Mouse (Mus musculus) frontal cortex, postnatal 36 days (tissue): ENCODE measurements around the gene Myo9b.
"Not testable (repeated sequence)": the region's sequence is repeated elsewhere in the genome, so short reads cannot be mapped to it uniquely, and the experiment has no call there.

Experiments
- DNase-seq, 2 experiments: peaks; one replicate each; pipeline ENCODE4 v3.0.0; 2022; ENCODE audit warnings: low spot score in 2 of 2

Gene Myo9b

GRCm38 (mm10) chr8:71272286-71273150, at the start of gene Myo9b, which contains the start of gene Haus8:
TSS of gene Myo9b (plus strand) at chr8:71272714.
TSS of gene Haus8 (minus strand) at chr8:71272934.
- DNase-seq: peak; percentile 94 to 98

GRCm38 (mm10) chr8:71224560-71224959, 48.0 kb upstream of the Myo9b start:
- DNase-seq: no peak

GRCm38 (mm10) chr8:71242757-71243156, 29.8 kb upstream of the Myo9b start:
- DNase-seq: no peak

- DNase-seq: no peak
Measured at GRCm38 (mm10) chr8:71248203-71248602, 24.3 kb upstream of the Myo9b start.

GRCm38 (mm10) chr8:71256545-71257232, 15.8 kb upstream of the Myo9b start:
- no peak for DNase-seq

GRCm38 (mm10) chr8:71261234-71261633, 11.3 kb upstream of the Myo9b start:
- DNase-seq: no peak

GRCm38 (mm10) chr8:71267690-71268089, 4.8 kb upstream of the Myo9b start:
- DNase-seq: no peak

GRCm38 (mm10) chr8:71268286-71268685, 4.2 kb upstream of the Myo9b start:
- not testable (repeated sequence) for DNase-seq

- no peak for DNase-seq
Measured at GRCm38 (mm10) chr8:71271630-71272029, 884 bp upstream of the Myo9b start.

GRCm38 (mm10) chr8:71273151-71273510, 617 bp downstream of the Myo9b start:
- DNase-seq: peak; percentile 52 to 60

- no peak for DNase-seq
Measured at GRCm38 (mm10) chr8:71274478-71274877, 2.0 kb downstream of the Myo9b start.

GRCm38 (mm10) chr8:71276166-71276565, 3.7 kb downstream of the Myo9b start:
- DNase-seq: no peak

GRCm38 (mm10) chr8:71279409-71279808, 6.9 kb downstream of the Myo9b start:
- not testable (repeated sequence) for DNase-seq

GRCm38 (mm10) chr8:71281731-71282130, 9.2 kb downstream of the Myo9b start:
- peak; percentile 24 to 27 for DNase-seq

GRCm38 (mm10) chr8:71282621-71283020, 10.1 kb downstream of the Myo9b start:
- DNase-seq: no peak

- DNase-seq: not testable (repeated sequence)
Measured at GRCm38 (mm10) chr8:71286223-71286622, 13.7 kb downstream of the Myo9b start.

- no peak for DNase-seq
Measured at GRCm38 (mm10) chr8:71288441-71288949, 16.0 kb downstream of the Myo9b start.

- DNase-seq: no peak
Measured at GRCm38 (mm10) chr8:71289098-71289497, 16.6 kb downstream of the Myo9b start.

GRCm38 (mm10) chr8:71290211-71290610, 17.7 kb downstream of the Myo9b start:
- DNase-seq: no peak

GRCm38 (mm10) chr8:71290911-71291310, 18.4 kb downstream of the Myo9b start:
- no peak for DNase-seq

GRCm38 (mm10) chr8:71291351-71291750, 18.8 kb downstream of the Myo9b start:
- DNase-seq: no peak

- not testable (repeated sequence) for DNase-seq
Measured at GRCm38 (mm10) chr8:71293930-71294329, 21.4 kb downstream of the Myo9b start.

- no peak for DNase-seq
Measured at GRCm38 (mm10) chr8:71296188-71296621, 23.7 kb downstream of the Myo9b start.
